Mouse (Mus musculus) megakaryocyte, adult 5-6 weeks (primary cell): ENCODE data around the gene Mroh3. TPM values are rescaled to one million over a fixed set of nuclear protein-coding genes. Genes with fewer than 3 reads are reported as not detected.

Experiments
- ATAC-seq: 2 replicates; pipeline ENCODE4 v1.8.0; 2016; ENCODE audit warnings: mild to moderate bottlenecking, inconsistent platforms; ENCODE audit not compliant: poor library complexity, severe bottlenecking
- total RNA-seq, 2 experiments: library from RNA; stranded (forward) in 1 of 2; stranded (reverse) in 1 of 2; fragments of 153-499, 151-499 nt in 1 of 2; fragments of 221-1000, 200-1000 nt in 1 of 2; gene quantifications; 2 replicates each; pipeline versions ENCODE4 v1.2.3 to v1.2.4; 2015 to 2017

Gene Mroh3
- total RNA-seq, 2 experiments from 2014 or later = not detected

DNA sequence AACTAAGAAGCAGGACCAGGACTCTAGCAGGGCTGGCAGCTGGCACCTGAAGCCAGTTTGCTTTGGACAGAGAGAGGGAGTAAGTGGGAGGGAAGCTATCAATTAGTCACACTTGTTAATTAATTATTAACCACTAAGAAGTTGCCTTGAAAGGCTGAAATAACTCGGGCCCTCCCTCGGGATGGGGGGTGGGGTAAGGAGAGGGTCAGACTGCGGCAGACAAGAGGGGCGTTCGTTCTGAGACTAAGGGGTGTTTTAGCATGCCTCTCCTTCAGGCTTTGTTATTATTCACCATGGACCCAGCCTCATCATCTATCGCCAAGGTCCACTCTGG lies 16.4 kb upstream of the Mroh3 start:
- no peak for ATAC-seq

DNA sequence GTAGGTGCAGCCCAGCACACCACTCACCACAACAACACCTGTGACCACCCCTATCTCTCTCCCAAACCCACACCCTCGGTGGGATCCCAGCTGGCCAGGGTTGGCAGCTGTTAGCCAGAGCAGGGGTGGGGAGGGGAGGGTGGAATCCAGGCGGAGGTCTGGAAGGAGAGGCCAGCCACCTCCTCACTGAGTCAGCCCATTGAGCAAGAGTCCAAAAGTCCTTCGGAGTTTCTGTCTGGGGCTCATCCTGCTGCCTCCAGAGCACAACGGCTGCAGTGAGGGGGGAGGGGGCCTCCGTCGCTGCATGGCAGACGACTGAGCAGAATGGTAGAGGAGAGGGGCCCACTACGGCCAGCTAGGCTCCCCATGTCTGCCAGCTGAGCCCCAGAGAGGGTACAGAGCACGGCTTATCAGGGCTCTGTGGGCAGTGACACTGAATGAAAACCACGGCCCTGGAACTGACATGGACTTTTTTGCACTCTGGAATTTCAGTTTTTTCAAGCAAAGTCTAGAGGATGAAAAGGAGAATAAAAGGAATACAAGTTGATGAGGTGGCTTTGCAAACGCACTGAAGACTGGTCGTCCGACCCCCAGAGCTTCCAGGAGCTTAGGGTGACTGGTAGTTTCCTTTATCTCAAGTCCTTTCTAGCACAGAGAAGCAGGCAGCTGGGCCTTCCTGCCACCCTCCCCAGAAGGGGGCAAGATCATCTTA lies 15.9 kb upstream of the Mroh3 start:
- ATAC-seq = no peak

DNA sequence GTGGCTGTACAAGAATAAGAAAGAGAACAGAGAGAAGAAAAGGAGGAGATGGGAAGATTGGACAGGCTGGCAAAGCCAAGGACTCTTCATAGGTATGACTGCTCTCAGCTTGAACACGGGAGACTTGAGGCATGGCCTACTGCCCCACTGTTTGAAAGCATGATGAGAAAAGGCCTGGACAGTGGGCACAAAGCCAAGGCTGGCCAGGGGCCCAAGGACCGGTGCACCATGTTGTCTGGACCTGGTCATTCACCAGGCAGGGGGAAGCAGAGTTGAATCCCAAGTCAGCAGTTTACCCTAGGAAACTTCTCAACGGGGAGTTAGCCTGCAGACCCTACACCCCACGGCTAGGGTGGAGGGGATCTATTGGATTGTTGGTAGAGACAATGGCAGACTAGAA lies 15.2 kb upstream of the Mroh3 start:
- no peak for ATAC-seq

DNA sequence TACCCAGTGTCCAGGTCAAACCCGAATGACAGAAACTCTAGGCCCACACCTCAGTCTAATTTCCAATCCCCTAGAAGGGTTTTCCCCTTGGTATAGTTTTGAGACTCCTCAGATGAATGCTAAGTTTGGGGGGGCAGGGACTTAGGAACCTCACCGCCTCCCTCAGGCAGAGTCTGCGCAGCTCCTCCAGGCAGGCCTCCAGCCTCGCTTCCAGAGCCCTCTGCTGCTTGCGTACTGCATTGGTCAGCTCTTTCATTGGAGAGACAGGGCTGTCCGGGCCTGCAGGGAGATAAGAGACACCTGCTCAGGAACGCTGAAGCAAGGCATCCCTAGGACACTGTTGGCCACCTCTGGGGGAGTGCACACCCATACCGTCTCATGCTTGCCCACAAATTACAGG lies 14.0 kb upstream of the Mroh3 start:
- no peak for ATAC-seq

DNA sequence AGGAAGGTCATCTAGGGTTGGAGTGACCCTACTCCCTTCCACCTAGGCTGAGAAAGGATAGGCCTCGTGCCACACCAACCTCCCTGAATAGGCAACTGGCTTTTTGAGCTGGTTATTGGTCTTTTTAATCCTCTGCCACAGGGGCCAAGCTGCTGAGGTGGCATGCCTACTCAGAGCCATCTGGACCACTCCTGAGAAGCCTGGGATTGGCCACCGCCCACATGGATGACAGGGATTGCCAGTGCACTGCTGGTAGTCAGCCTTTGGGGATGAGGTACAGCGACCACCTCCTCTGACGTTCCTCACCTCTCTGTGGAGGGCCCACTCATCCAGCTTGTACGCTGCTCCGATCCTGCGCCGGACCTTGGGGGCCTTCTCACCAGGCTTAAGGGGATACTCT lies 13.2 kb upstream of the Mroh3 start:
- ATAC-seq = no peak

DNA sequence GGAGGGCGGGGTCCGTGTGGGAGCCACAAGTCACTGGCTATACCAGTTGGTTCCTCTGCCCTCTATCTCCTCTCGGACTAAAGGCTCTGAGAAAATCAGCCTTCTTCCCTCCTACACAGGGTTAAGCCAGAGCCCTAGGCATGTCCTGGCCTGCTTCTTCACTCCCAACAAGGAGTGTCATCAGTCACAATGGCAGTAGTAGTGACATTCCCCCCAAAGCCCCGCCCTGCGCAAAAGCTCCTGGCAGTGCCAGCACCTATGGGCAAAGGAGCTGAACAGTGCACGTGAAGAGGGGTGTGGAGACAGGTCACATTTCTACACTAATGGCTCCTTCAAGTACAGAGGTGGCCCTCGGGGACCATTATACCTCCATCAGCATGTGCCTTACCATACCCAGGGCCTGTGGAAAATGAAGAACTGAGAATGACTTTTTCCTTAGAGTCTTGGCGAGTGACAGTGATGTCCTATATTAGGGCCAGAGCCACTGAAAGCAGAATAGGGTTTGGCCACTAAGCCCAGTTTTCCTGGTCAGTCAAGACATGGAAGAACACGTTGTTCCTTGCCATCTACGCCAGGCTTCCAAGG lies 11.2 kb upstream of the Mroh3 start:
- no peak for ATAC-seq

DNA sequence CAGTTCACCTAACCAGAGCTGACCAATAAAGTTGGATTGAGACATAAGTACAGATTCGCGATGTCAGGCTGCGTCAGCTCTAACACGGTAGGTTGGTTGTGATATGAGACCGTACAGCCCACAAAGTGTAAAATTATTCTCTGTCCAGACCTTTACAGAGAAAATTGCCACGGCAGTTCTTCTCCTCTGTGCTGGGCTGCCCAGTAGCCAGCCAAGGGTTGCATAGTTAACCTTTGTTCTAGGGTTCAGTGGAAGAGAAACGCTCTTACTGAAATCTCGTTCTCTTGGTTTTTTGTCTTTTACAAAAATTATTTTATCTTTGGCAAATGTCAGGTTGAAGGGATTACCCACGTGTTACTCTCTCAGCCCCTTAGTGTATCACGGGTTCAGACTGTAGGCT lies 9.8 kb upstream of the Mroh3 start:
- no peak for ATAC-seq

DNA sequence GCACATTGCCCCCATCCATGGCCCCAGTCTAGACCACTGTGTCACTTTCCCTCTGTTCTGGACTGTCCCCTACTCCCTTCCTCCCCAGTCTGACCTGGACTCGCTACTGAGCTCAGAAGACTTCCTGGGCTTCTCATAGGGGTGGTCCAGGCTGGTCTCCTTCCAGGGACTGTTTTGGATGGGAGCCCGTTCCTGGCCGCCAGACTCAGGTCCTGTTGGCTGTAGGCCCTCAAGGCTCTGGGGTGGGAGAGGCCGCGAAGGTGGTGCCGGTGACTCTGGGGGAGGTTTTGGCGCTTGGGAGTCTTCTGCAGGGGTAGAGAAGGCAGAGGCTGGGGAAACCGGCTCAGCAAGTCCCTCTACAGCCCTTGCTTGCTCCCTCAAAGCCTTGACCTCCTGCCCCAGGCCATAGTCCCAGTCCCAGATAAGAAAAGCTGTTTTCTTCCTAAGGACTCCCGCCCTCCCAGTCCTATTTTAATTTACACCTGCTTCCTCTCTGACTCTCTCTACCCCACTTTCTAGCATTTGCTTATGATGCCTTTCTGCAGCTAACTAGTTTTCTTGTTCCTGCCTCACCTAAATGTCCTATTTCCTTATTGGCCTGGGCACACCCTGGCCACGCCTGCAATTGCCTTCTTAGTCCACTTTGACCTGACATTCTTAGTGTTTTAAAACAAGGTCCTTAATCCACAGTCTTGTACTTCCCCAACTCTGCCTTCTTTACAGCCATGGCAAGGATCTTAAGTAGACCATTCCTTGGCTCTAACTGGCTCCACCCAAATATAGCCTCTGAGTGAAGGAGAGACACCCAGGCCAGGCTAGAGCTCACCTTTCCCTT lies 7.6 kb upstream of the Mroh3 start:
- ATAC-seq = no peak

DNA sequence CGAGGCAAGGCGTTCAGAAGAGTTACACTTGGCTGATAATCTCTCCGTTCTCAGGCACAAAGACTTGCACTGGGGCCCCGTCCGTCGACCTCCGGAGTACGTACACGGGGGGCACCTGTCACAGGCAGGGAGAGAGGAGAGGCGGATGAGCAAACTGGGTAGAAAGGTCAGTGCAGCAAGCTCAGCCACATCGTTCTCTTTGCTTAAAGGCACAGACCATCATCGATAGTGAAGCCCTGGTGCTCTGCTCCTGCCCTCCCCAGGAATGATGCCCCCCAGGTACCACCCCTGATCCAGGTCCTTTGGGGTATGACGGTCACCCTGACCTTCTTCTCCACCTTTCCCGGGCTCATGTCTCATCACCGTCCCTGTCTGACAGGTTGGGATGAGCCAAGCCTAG lies 1.7 kb upstream of the Mroh3 start:
- ATAC-seq = no peak

DNA sequence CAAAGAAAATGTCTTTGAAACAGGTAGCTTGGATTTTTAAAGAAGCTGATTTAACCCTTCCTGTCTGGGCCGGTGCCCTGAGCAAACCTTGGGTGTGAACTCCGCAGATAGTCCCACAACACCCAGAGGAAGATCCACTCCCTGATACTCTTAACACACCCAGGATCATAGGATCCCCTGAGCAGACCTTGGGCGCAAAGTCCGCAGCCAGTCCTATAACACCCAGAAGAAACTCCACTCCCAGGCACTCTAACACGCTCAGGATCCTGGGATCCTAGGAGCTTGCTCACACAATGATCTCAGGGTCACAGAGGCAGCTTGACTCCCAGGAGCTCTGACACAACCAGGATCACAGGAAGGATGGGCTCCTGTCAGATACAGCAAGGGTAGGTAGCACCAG lies 22.6 kb downstream of the Mroh3 start:
- ATAC-seq = no peak

DNA sequence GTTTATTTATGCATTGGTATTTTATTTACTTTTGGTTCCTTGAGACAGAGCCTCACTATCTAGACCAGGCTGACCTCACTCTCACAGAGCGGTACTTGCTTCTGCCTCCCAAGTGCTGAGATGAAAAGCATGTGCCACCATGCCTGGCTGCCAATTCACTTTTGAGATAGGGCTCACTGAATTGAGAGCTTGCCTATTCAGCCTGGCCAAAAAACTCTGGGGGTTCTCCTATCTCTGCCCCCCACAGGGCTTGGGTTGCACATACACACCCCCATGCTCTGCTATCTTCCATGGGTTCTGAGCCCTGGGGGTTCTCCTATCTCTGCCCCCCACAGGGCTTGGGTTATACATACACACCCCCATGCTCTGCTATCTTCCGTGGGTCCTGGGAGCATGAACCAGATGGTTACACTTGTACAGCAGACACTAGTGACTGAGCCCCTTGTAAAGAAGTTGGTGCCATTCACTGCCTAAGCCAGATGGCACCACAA lies 33.1 kb downstream of the Mroh3 start:
- no peak for ATAC-seq

DNA sequence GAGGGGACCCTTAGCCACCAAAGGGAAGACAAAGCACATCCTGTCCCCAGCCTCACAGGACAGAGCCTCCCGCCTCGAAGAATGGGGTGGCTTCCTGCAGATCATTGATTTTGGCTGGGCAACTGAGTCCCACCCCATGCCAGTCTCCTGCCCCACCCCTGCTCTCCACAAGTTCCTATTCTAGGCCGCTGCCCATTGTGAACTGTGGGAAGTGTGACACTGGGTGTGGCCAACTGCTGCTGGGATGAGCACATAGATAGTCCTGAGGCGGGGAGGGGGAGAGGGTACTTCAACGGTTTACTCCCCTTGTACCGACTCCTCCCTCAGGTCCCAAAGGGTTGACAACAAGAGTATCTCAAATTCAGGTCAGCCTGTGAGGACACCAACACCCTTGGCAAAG lies 33.9 kb downstream of the Mroh3 start:
- ATAC-seq = peak; percentile 70

DNA sequence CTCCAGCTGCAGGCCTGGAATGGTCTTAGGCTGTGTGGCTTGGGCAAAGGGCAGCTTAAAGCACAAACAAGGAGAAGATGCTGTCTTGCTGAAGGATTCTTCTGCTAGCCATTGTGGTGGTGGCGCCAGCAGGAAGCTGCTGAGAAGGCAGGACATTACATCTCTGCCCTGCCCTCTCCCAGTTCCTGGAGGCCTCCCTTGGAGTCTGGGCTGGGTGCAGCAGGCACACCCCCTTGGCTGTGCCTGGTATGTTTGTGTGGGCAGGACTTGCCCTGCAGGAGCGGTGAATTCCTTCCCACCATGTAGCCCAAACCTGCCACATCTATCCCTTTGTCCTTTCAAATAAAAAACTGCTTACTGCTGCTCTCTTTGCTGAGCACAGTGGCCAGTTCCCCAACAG lies 35.5 kb downstream of the Mroh3 start:
- ATAC-seq = no peak

DNA sequence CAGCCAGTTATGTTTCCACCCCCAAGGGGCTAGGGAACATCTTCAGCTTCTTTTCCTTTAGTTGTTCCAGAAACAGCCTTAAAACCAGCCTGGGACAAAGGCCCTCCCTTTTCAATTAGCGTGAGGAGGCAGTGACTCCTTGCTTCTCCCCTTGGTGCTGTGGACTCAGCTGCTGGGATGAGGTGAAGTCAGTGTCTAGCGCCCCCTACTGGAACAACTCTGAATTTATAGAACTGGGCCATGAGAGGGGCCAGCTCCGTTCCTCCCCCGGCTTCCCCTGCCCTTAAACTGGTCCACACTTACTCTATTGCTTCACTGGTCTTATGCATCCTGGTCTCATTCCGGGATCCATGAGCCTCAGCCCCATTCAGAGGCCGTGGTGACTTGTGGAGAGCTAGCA lies 37.4 kb downstream of the Mroh3 start:
- ATAC-seq = peak; percentile 56

DNA sequence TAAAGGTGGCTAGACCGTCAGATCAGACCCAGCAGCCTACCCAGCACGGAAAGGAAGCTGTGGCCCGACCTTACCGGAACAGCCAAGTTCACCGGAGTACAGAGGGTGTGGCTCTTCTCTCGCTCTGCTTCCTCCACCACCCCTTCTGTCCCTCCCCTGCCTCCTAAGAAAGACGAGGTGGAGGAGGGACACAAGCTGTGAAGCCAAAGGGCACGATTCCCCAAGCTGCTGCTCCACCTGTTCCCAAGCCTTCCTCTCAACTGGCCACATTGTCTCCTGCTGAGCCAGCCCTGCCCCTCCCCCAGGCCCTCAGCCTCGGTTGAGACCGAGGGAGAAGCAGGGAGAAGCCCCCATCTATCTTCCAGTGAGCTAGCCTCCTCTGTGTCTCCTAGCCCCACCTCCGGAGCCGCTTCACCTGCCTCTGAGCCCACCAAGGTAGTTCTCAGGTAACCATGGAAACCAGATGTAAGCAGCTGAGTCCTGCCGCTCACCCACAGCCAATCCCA lies 38.5 kb downstream of the Mroh3 start:
- ATAC-seq = peak; percentile 32

DNA sequence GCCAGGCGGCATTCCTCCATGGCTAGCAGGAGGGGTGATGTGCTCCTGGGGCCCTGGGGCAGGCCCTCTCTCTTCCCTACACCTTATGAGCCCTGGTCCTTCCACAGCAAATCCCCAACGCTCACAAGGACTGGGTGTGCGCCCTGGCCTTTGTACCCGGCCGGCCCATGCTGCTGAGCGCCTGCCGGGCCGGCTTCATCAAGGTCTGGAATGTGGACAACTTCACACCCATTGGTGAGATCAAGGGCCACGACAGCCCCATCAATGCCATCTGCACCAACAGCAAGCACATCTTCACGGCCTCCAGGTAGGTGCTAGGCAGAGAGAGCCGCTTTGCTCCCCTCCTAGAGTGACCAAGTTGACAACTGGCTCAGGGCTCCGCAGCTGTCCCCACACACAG lies 39.9 kb downstream of the Mroh3 start:
- ATAC-seq = no peak

DNA sequence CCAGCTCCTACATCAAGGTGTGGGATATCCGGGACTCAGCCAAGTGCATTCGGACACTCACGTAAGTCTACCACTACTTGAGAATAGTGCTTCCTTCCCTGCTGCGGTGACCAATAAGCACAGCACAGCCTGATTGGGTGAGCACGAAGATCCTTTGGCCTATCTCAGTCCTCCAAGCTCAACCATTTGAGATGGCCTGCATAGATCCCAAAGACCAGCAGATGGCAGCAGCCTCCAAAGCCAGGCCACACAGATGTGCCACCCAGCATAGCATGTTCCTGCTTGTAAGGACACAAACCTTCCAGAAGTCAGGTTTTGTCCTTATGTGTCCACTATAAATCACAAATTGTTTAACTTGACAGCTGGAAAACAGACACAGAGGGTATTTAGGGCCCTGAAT lies 42.5 kb downstream of the Mroh3 start:
- peak; percentile 73 for ATAC-seq

DNA sequence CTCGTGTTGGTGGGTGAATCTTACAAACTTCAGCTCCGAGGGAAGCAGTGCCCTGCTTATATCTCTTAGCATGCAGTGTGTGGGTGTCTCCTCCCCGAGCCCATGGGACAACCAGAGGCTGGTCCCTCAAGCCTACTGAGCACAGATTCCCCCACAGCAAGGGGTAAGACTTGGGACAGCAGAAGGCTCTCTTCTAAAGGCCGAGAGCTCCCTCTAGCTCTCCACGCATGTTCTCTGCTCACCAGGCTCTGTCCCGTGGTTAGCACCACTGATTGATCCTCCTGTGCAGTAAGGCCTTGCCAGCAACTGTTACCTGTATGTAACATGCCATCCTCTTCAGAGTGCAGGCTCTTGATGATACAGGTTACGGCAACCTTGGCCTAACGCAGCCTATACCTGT lies 45.0 kb downstream of the Mroh3 start:
- no peak for ATAC-seq

DNA sequence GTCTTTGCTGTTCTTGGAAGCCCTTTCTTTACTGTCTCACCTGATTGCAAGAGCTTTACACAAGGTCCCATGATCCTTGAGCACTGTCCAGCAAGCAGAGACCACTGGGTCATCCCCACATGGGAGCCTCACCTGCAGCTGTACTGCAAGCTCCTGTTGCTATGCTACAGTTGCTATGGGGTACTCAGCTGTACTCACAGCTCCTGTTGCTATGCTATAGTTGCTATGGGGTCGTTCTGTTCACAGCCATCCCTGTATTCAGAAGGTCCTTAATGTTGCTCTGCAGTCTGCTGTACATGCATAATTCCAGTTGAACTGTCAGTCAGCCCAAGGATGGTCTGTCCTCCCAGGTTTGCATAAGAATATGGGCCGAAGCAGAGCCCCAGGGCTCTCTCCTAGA lies 47.2 kb downstream of the Mroh3 start:
- ATAC-seq = no peak

DNA sequence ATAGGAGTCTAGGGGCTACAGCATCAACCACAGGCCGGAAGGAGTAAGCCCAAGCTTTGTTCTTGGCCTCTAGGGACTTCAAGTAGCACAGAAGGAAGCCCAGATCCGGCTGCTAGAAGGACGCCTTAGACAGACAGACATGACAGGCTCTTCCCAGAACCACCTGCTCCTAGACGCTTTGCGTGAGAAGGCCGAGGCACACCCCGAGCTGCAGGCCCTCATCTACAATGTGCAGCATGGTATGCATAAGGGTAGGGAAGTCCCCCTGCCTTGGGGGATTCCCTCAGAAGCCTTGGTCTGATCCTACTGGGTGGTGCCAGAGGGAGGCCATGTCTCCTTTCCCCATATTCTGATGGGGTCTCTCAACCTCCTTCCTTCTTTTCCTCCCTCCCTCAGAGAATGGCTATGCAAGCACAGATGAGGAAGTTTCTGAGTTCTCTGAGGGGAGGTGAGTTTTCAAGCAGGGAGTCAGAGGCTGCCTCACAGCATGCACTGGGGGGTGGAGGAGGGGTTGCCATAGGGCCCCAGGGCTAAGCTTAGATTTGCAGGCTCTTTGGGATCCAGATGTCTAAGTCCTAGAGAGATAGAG lies 51.2 kb downstream of the Mroh3 start:
- no peak for ATAC-seq

DNA sequence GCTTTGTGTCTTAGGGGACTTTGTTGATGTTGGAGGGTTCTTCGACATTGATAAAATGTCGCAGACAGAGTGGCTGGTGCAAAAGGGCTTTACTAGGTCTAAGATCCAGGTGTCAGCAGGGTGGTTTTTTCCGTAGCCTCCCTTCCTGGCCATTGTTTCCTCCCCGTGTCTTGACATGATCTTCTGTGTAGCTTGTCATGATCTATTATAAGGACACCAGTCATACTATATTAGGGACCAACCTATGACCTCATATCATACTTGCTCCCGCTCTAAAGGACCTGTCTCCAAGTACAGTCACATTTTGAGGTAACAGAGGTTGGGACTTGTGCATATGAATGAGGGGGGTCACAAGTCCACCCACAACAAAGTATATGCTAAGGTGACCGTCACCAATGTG lies 51.7 kb downstream of the Mroh3 start:
- no peak for ATAC-seq

DNA sequence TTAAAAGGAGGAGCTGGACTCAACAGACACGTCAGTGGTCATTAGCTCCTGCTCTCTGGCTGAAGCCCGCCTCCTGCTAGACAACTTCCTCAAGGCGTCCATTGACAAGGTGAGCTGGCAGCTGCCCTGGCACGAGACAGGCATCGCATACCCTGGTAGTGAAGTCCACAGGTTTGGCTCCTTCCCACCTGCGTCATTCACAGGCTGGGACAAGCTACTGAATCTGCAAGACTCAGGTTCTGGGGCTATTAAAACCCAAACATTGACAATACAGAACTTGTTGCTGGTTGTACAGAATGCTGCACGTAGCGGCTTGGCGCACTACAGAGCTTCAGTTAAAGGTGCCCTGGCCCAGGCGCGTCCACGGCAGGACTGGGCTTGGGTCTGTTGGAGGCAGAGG lies 52.3 kb downstream of the Mroh3 start:
- no peak for ATAC-seq
